Mouse (Mus musculus) central nervous system, embryonic 18 days (tissue): ENCODE measurements around the gene Pnkp. TPM values are rescaled to one million over a fixed set of nuclear protein-coding genes. Genes with fewer than 3 reads are reported as not detected.

Source experiments
- polyA plus RNA-seq: library from polyadenylated mRNA; depleted of rRNA; stranded (reverse); fragments of >200 nt; gene quantifications from 2 replicates; pipeline ENCODE4 v1.2.3, GENCODE M21; 2012; rRNA removed

Gene Pnkp
- polyA plus RNA-seq: 31.5 and 33.3 TPM in 2 replicates

DNA sequence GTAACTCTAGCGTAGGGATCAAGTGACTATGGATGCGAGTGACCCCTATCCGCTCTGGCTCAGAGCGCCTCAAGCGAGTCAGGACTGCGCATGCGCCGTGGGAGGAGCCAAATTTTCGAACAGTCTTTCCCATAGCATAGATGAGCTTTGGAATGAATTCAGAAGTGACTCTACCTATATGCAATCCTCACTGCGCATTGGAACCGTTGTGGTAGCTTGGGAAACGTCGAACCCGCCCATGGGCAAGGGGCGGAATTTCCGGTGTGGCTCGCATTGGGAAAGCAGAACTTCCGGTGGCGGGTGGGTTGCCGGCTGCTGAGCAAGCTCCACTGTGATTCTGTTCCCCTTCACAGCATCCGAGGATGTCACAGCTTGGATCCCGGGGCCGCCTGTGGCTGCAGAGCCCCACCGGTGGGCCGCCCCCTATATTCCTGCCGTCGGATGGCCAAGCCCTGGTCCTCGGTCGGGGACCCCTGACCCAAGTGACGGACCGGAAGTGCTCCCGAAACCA lies at the start of gene Pnkp:
TSS of gene Pnkp (plus strand) at position 98 of the 511 bp plus-strand sequence.

DNA sequence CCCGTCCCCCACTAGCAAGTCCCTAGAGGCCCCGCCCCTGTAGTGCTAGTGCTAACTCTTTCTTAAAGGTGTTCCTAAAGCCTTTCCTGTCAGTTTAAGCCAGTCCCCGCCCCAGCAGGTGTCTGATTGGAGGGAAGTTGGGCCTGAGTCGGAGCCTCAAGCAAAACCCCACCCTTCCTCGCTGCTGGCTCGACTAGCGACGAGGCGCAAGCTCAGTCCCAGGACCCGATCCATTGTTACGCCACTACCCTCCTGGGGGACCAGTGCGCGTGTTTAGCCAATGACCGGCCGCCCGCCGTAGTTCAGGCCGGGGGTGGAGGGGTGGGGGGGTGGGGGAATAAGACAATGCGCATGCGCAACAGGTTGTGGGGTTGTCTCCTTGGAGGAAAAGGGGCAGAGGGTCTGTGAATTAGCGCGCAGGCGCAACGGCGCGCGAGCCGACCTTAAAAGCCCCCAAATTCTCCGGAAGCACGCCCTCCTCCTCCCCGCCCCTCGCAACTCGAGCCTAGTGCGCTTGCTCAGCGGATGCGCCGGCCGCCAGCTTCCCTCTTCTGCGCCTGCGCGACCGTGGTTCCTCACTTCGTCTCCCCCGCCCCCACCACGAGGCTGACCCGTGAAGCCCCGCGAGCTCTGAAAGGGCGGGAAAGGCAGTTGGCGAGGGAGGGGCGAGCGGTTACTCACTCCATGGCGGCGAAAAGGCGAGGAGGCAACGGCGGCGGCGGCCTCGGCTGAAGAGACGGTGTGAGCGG lies 41.0 kb upstream of the Pnkp start, which contains the start of the genes Nup62 and Il4i1:
TSS of gene Nup62 (plus strand) at position 368 of the 749 bp plus-strand sequence.
TSS of gene Il4i1 (plus strand) at position 667 of the 749 bp plus-strand sequence.

DNA sequence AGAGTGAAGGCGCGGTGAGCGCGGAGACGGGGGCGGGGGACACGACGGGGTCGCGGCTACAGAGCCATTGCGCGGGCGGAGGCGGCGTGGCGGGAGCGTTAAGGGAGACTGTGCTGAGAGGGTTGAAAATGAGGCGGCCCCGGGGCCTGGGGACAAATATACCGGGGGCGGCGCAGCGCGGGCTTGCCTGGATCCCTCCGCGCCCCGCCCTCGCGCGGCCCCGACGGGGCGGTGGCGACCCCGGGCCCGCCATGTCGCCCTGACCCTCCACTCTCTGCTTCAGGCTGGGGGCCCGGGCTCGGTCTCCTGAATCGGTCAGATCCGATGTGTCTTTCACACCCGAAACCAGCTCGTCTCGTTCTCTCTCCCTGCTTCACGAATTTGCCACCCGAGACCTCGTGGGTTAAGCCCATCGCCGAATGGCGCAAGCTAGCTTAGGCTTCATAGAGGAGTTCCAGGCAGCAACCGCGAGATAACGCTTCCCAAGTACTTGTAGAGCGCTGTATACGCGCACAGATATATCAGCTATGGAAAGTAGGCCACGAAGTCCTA lies 40.4 kb upstream of the Pnkp start, which contains the start of gene Atf5:
TSS of gene Atf5 (minus strand) at position 189 of the 552 bp plus-strand sequence.

DNA sequence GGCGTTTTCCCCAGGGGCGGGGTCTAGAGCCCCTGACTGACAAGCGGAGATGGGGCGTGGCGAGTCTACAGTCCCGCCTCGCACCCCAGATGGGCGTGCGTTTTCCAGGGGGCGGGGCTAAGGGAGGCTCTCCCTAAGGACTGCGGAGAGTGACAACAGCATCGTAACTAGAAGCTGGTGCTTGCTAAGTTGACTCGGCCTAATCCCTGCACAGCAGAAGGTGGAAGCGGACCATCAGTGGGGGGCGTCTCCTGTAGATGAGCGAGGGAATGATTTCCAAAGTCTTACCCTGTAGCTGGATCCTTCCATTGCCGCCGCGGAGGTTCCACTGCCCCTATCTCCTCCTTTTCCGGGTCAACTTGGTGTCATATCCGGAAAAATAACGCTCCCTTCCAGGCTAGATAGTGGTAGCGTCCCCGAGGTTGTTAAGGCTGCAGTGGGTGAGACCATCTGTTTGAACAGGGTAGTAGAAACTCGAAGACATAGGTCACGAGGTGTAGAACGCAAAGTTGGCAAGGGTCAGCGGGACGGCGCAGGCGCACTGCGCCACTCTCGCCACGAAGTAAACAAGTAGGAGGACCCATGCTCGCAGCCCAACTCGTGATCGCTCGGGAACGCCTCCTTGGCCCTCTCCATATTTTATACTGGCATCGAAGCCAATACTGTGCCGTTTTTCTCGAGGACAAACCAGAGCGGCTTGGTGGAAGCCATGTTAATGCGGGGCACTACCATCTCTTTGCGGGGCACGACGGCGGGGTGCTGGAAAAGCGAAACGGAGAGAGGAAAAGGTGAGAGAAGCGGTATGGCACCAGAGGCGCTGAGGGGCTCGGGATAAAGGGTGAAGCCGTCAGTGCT lies 8.2 kb upstream of the Pnkp start, which contains the start of the genes Akt1s1 and Tbc1d17:
TSS of gene Akt1s1 (plus strand) at position 431 of the 855 bp plus-strand sequence.
TSS of gene Tbc1d17 (minus strand) at position 519 of the 855 bp plus-strand sequence.

DNA sequence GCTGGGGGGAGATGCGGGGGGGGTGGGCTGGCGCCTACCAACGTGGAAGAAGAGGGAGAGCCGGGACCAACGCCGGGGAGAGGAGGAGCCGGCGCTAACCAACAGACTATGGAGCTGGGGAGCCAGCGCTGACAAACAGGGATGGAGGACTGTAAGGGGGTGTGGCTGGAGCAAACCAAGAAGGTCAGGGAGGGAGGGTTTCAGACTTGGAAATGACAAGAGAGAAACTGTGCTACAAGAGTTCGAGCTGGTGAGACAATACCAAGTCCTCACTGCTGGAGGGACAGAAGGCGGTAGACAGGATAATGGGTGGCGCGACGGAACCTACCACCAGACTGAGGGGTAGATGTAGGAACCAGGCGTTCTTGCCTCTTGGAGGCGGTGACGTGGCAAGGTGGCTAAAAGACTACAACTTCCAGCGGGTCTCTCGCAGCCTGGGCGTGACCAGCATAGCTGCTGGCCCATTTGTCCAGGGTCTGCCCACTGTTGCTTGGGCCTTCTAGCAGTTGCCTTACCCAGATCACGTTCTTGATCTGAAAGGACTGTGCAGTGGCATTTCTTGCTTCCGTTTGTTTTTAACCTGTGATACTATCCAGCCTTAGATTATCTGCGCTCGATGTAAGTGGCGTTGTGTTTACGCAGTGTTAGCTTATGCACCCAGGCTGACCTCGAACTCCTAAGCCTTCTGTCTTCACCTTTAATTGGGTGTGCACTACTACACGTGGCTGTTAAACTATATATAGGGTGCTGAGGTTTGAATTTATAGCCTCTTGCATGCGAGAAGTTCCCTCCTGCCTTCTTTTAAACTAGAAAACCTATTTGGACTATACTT lies 13.0 kb downstream of the Pnkp start, which contains the start of gene Ptov1:
TSS of gene Ptov1 (minus strand) at position 92 of the 832 bp plus-strand sequence.

DNA sequence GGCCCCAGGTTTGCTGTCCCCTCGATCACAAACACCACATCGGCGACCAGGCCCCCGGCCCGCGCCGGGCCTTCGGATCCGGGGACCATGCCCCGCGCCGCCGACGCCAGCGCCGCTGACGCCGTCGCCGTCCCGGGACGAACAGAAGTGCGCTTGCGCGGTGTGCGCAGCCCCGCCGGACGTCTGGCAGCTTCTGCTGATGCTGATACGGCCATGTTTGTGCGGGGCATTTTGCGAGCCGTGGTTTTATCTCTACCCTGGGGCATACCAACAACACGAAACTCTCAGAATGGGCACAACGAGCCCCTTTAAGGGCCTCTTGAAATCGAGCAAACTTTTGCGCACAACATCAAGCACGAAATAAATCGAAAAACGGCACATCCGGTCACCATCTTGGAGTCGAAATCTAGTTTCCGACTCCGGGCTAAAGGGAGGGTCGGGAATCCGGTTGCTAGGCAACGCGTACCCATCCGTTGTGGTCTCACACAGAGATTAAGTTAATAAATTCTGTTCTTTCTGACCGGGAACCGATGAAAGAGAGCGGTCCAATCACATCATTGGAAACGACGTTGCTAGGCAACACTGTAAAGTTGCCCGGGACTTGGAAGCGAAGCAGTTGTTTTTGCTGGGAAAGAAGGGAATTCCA lies 35.5 kb downstream of the Pnkp start, which contains the start of gene Med25:
TSS of gene Med25 (minus strand) at position 437 of the 646 bp plus-strand sequence.

DNA sequence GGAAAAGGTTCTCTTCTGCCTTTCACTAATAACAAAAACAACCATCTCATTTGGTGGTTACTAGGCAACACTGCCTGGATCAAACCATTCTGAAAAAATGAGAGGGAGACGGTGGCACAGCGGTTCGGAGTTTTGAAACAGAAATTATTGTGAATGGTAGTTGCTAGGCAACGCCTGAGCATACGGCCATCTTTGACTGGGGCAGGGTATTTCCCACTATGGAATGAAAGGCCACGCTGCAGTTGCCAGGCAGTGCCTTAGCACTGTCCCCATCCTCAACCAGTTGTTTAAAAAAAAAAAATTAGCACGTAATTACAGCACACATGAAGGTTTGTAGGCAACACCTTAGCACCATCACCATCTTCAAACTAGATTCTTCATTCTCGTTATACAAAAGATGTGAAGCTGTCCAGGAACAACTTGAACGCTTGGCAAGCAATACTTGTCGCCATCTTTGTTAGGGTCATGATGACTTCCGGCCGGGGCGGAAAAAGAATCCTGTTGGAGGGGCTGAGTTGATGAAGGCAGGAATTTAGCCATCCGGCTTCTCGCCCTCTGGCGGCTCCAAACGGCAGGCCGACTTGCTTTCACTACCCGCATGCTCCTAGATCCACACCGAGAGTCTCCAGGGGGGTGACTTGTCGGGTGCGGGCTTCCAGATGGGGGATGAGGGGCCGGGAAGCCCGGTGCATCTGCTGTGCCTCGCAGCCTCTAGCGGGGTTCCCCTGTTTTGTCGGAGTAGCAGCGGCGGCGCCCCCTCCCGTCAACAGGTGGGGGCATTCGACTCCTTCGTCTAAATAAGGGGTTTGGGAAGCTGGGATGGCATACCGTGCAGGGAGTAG lies 38.9 kb downstream of the Pnkp start, which contains the start of gene Fuz:
TSS of gene Fuz (plus strand) at position 487 of the 842 bp plus-strand sequence.

Other genes with a start within 250 kb of the Pnkp start
- gene Myh14, start 186.3 kb upstream of the Pnkp start, polyA plus RNA-seq: 2.2 and 2.8 TPM in 2 replicates
- gene Izumo2, start 148.4 kb upstream of the Pnkp start, polyA plus RNA-seq: not detected in 2 replicates
- gene Vrk3, start 108.7 kb upstream of the Pnkp start, polyA plus RNA-seq: 28.7 TPM in 2 replicates
- gene Zfp473, start 106.1 kb upstream of the Pnkp start, polyA plus RNA-seq: 1.2 and 1.3 TPM in 2 replicates
- gene Nup62, start 41.1 kb upstream of the Pnkp start, polyA plus RNA-seq: 60.4 and 62.0 TPM in 2 replicates
- 0.43 and 0.61 TPM in 2 replicates for gene Il4i1, start 40.8 kb upstream of the Pnkp start, polyA plus RNA-seq
- gene Atf5, start 40.5 kb upstream of the Pnkp start, polyA plus RNA-seq: 15.3 and 17.9 TPM in 2 replicates
- gene Akt1s1, start 8.1 kb upstream of the Pnkp start, polyA plus RNA-seq: 98.0 and 109 TPM in 2 replicates
- gene Tbc1d17, start 8.1 kb upstream of the Pnkp start, polyA plus RNA-seq: 104 and 109 TPM in 2 replicates
- gene Ptov1, start 12.6 kb downstream of the Pnkp start, polyA plus RNA-seq: 560 and 658 TPM in 2 replicates
- 135 and 146 TPM in 2 replicates for gene Med25, start 35.6 kb downstream of the Pnkp start, polyA plus RNA-seq
- gene Fuz, start 38.9 kb downstream of the Pnkp start, polyA plus RNA-seq: 23.8 and 23.9 TPM in 2 replicates
- 139 and 165 TPM in 2 replicates for gene Ap2a1, start 72.4 kb downstream of the Pnkp start, polyA plus RNA-seq
- gene Tsks, start 86.1 kb downstream of the Pnkp start, polyA plus RNA-seq: 0.08 and 0.10 TPM in 2 replicates
- gene Cpt1c, start 117.7 kb downstream of the Pnkp start, polyA plus RNA-seq: 96.5 and 105 TPM in 2 replicates
- gene Prmt1, start 129.4 kb downstream of the Pnkp start, polyA plus RNA-seq: 861 and 874 TPM in 2 replicates
- gene Irf3, start 140.5 kb downstream of the Pnkp start, polyA plus RNA-seq: 89.9 and 97.5 TPM in 2 replicates
- 8.4 and 10.7 TPM in 2 replicates for gene Bcl2l12, start 141.6 kb downstream of the Pnkp start, polyA plus RNA-seq
- gene Scaf1, start 159.2 kb downstream of the Pnkp start, polyA plus RNA-seq: 91.3 and 106 TPM in 2 replicates
- 20.9 and 23.6 TPM in 2 replicates for gene Rras, start 160.8 kb downstream of the Pnkp start, polyA plus RNA-seq
- gene Prr12, start 195.7 kb downstream of the Pnkp start, polyA plus RNA-seq: 9.9 and 13.2 TPM in 2 replicates
- gene Nosip, start 205.3 kb downstream of the Pnkp start, polyA plus RNA-seq: 74.9 and 77.9 TPM in 2 replicates
- gene Prrg2, start 205.5 kb downstream of the Pnkp start, polyA plus RNA-seq: 17.9 and 18.6 TPM in 2 replicates
- 34.7 and 64.0 TPM in 2 replicates for gene Rcn3, start 235.1 kb downstream of the Pnkp start, polyA plus RNA-seq
- 15.8 and 18.4 TPM in 2 replicates for gene Fcgrt, start 246.7 kb downstream of the Pnkp start, polyA plus RNA-seq